Mouse (Mus musculus): ENCODE measurements around the gene Zfp652. TPM values are rescaled to one million over a fixed set of nuclear protein-coding genes. Genes with fewer than 3 reads are reported as not detected.
"Not testable (repeated sequence)": the region's sequence is repeated elsewhere in the genome, so short reads cannot be mapped to it uniquely, and the experiment has no call there.

The Zfp652 gene
- polyA plus RNA-seq, 1 experiment from 2014 or later, result 10.0 TPM

DNA sequence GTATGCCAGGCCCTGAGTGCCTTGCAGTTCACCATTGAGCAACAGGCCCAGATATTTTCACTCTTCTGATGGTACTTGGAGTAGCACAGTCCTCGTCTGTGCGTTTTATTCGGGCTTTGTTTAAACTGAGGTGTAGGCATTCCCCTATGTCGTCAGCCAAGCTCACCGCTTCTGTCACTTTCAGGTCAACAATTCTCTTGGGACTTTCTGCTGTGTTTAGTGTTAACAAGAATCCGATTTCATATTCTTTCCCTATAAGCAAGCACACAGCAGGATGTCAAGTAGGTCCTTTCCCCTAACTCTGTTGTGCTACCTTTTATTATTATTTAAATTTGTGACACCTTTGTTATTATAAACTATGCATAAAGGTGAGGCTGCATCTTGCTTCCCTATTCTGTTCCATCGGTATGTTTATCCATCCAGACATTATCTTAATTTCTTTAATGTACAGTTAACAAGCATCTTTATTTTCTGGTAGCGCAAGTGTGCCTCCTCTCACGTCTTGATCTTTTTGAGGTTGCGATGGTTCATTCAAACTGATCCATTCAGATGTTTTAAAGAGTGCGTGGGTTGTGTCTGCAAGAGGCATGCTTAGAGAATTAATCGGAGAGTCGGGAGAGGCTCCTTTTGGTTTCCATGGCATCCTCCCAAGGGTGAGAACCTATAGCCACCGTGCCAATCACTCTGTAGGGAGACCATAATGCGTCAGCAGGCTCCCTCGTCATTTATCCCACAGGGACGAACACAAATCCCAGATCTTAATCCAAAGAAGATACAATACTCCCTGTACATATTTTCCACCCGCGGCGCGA, 145.4 kb downstream of the Zfp652 start:
- ATAC-seq (ENCODE audit: extremely low read depth, insufficient number of reproducible peaks, low FRiP score, low TSS enrichment), result no peak

GRCm38 (mm10) chr11:95858528-95859467, 146.3 kb downstream of the Zfp652 start:
- H3K4me1 ChIP-seq, result peaks cover 15% of the 10 kb centered on the region
- ATAC-seq (ENCODE audit: extremely low read depth, insufficient number of reproducible peaks, low FRiP score, low TSS enrichment), result peak; percentile 96
- no peaks in the 10 kb centered on the region for H3K36me3 ChIP-seq
- H3K9ac ChIP-seq, result peak overlapping the region; percentile 87
- no peaks in the 10 kb centered on the region for H3K27me3 ChIP-seq (replicated peaks)
- peak overlapping the region; percentile 94 for H3K4me2 ChIP-seq
- peak overlapping the region; percentile 69 for H3K4me3 ChIP-seq
- WGBS, result under 1% methylated on average over 58 of the region's 58 CpGs
- H3K9me3 ChIP-seq, result no peaks in the 10 kb centered on the region
- H3K27ac ChIP-seq (replicated peaks), result peak overlapping the region; percentile 94

More for the DNA sequence above, 145.4 kb downstream of the Zfp652 start:
- H3K27me3 ChIP-seq (replicated peaks), result no peaks in the 10 kb centered on the region
- H3K4me2 ChIP-seq, result peak overlapping the region; percentile 94
- no peaks in the 10 kb centered on the region for H3K9me3 ChIP-seq
- H3K4me3 ChIP-seq, result peak overlapping the region; percentile 69
- peaks cover 15% of the 10 kb centered on the region for H3K4me1 ChIP-seq
- H3K9ac ChIP-seq, result peak overlapping the region; percentile 87
- H3K27ac ChIP-seq (replicated peaks), result peak overlapping the region; percentile 94
- 22% methylated on average over 21 of the region's 21 CpGs for WGBS
- H3K36me3 ChIP-seq, result no peaks in the 10 kb centered on the region

DNA sequence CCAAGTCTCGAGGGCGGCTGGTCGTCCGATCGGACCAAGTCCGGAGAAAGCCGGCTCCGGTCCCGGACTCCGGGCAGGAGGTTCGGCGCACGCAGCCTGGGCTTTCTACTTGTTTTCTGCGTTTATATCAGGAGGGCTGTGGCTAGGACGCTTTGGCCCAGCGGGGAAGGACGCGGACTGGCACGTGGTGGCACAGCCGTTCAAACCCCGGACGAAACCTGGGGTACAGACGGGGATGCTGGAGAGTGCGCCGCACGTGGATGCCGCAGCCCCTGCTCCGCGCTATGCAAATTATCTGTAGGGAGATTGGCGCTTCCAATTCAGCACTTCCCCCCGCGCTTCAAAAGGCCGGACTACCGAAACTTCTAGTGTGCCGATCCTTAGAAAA, 147.0 kb downstream of the Zfp652 start:
- WGBS, result under 1% methylated on average over 35 of the region's 35 CpGs
- peak; percentile 47; the same call in 1 of the 2 replicates for ATAC-seq (ENCODE audit: extremely low read depth, insufficient number of reproducible peaks, low FRiP score, low TSS enrichment)

DNA sequence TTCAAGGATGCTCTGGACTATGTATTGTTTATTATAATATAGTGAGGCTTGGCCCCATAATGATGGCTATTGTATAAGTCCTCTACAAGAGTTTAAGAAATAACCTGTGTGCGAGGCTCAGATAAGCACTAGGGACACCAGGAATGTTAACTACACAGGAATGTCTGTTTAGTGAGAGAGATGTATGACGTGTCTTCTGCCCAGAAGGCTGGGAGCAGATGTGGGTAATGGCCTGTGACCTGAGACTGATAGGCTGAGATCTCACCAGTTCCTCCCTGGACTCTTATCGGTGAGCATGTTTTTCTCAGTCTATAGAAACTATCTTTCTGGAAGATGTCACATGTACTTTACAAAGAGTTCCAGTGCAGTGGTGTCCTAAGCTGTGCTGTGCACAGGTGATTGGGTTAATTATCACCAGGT, 147.6 kb downstream of the Zfp652 start:
- ATAC-seq (ENCODE audit: extremely low read depth, insufficient number of reproducible peaks, low FRiP score, low TSS enrichment), result no peak
- peak overlapping the region; percentile 94 for H3K4me2 ChIP-seq
- no peaks in the 10 kb centered on the region for H3K9me3 ChIP-seq
- peak overlapping the region; percentile 87 for H3K9ac ChIP-seq
- 12% methylated on average over 3 of the region's 3 CpGs for WGBS
- peak overlapping the region; percentile 94 for H3K27ac ChIP-seq (replicated peaks)
- peak overlapping the region; percentile 69 for H3K4me3 ChIP-seq
- peaks cover 15% of the 10 kb centered on the region for H3K4me1 ChIP-seq
- no peaks in the 10 kb centered on the region for H3K27me3 ChIP-seq (replicated peaks)
- H3K36me3 ChIP-seq, result no peaks in the 10 kb centered on the region

More for the DNA sequence above, 147.0 kb downstream of the Zfp652 start:
- Histone ChIP-seq H3K9me3 (no peaks in the 10 kb centered on the region), H3K27me3 (replicated peaks) (no peaks in the 10 kb centered on the region), H3K9ac (peak overlapping the region; percentile 87), H3K36me3 (no peaks in the 10 kb centered on the region), H3K4me2 (peak overlapping the region; percentile 94), H3K27ac (replicated peaks) (peak overlapping the region; percentile 94), H3K4me3 (peak overlapping the region; percentile 69), H3K4me1 (peaks cover 15% of the 10 kb centered on the region)

- no peak overlapping the region for H3K27ac ChIP-seq (replicated peaks)
- H3K4me3 ChIP-seq, result no peak overlapping the region
- 83% methylated on average over 8 of the region's 8 CpGs for WGBS
- H3K36me3 ChIP-seq, result no peaks in the 10 kb centered on the region
- peaks cover 15% of the 10 kb centered on the region for H3K4me1 ChIP-seq
- no peaks in the 10 kb centered on the region for H3K9me3 ChIP-seq
- no peak overlapping the region for H3K4me2 ChIP-seq
- no peaks in the 10 kb centered on the region for H3K27me3 ChIP-seq (replicated peaks)
- ATAC-seq (ENCODE audit: extremely low read depth, insufficient number of reproducible peaks, low FRiP score, low TSS enrichment), result no peak
- no peak overlapping the region for H3K9ac ChIP-seq
Measured at GRCm38 (mm10) chr11:95861397-95861796, 148.9 kb downstream of the Zfp652 start.

DNA sequence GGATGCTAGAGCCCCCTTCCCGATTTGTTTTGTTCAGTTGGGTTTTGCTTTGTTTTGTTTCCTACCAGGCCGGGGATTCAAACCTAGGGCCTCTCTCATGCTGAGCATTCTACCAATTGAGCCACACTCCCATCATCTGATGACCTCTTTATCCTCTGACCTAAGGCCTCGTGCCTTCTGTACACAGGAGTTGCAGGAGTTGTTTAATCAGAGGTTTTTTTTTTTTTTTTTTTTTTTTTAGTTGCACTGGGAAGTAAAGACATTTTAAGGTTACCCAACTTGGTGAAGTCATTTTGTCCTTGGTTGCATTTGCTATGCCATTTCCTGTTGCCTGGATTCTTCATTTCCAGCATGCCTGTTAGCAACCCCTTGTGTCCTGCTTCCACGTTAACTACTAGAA, 157.0 kb downstream of the Zfp652 start:
- 65% methylated on average over 4 of the region's 4 CpGs for WGBS
- Histone ChIP-seq H3K9ac (no peak overlapping the region), H3K4me2 (no peak overlapping the region), H3K36me3 (no peaks in the 10 kb centered on the region), H3K4me3 (no peak overlapping the region), H3K4me1 (no peaks in the 10 kb centered on the region), H3K27ac (replicated peaks) (no peak overlapping the region), H3K27me3 (replicated peaks) (peaks cover 7% of the 10 kb centered on the region), H3K9me3 (no peaks in the 10 kb centered on the region)
- no peak for ATAC-seq (ENCODE audit: extremely low read depth, insufficient number of reproducible peaks, low FRiP score, low TSS enrichment)

- WGBS, result 64% methylated on average over 6 of the region's 6 CpGs
- H3K4me2 ChIP-seq, result no peak overlapping the region
- H3K4me1 ChIP-seq, result no peaks in the 10 kb centered on the region
- no peak overlapping the region for H3K4me3 ChIP-seq
- no peak overlapping the region for H3K9ac ChIP-seq
- ATAC-seq (ENCODE audit: extremely low read depth, insufficient number of reproducible peaks, low FRiP score, low TSS enrichment), result no peak
- H3K9me3 ChIP-seq, result no peaks in the 10 kb centered on the region
- no peaks in the 10 kb centered on the region for H3K36me3 ChIP-seq
- H3K27me3 ChIP-seq (replicated peaks), result peaks cover 7% of the 10 kb centered on the region
- H3K27ac ChIP-seq (replicated peaks), result no peak overlapping the region
Measured at GRCm38 (mm10) chr11:95869918-95870470, 157.5 kb downstream of the Zfp652 start.

GRCm38 (mm10) chr11:95875804-95876203, 163.3 kb downstream of the Zfp652 start:
- Histone ChIP-seq H3K27ac (replicated peaks) (no peak overlapping the region), H3K4me2 (peak overlapping the region; percentile 30; the same call in 1 of the 2 replicates), H3K27me3 (replicated peaks) (peaks cover 7% of the 10 kb centered on the region; the same call in 1 of the 2 replicates), H3K4me3 (no peak overlapping the region), H3K4me1 (no peaks in the 10 kb centered on the region), H3K9ac (no peak overlapping the region), H3K36me3 (no peaks in the 10 kb centered on the region), H3K9me3 (no peaks in the 10 kb centered on the region)
- ATAC-seq (ENCODE audit: extremely low read depth, insufficient number of reproducible peaks, low FRiP score, low TSS enrichment), result no peak
- 17% methylated on average over 9 of the region's 9 CpGs for WGBS

- ATAC-seq (ENCODE audit: extremely low read depth, insufficient number of reproducible peaks, low FRiP score, low TSS enrichment), result no peak
Measured at GRCm38 (mm10) chr11:95876296-95876695, 163.8 kb downstream of the Zfp652 start.

GRCm38 (mm10) chr11:95879861-95880260, 167.4 kb downstream of the Zfp652 start:
- not testable (repeated sequence) for H3K4me2 ChIP-seq; H3K4me3 ChIP-seq; H3K9me3 ChIP-seq; H3K27ac ChIP-seq (replicated peaks); ATAC-seq (ENCODE audit: extremely low read depth, insufficient number of reproducible peaks, low FRiP score, low TSS enrichment); H3K9ac ChIP-seq; H3K36me3 ChIP-seq; H3K4me1 ChIP-seq
- peaks cover 18% of the 10 kb centered on the region for H3K27me3 ChIP-seq (replicated peaks)
- WGBS, result 69% methylated on average over 2 of the region's 2 CpGs

More at GRCm38 (mm10) chr11:95876296-95876695, 163.8 kb downstream of the Zfp652 start:
- H3K27me3 ChIP-seq (replicated peaks), result peaks cover 9% of the 10 kb centered on the region
- no peak overlapping the region for H3K9ac ChIP-seq
- H3K9me3 ChIP-seq, result no peaks in the 10 kb centered on the region
- H3K4me3 ChIP-seq, result no peak overlapping the region
- WGBS, result 21% methylated on average over 7 of the region's 7 CpGs
- H3K4me2 ChIP-seq, result peak overlapping the region; percentile 30; the same call in 1 of the 2 replicates
- H3K4me1 ChIP-seq, result no peaks in the 10 kb centered on the region
- H3K27ac ChIP-seq (replicated peaks), result no peak overlapping the region
- H3K36me3 ChIP-seq, result no peaks in the 10 kb centered on the region
